ENCODE assay signal across 8 mouse cellular contexts in genomic region chr14:47473891-47474290, GRCm38 (mm10). TPM values are rescaled to one million over a fixed set of nuclear protein-coding genes. Genes with fewer than 3 reads are reported as not detected.
DNase-seq lines count a peak whose midpoint lies in the region; ATAC-seq and TF ChIP-seq lines count a peak whose summit lies in the region.

No protein-coding gene starts in this region.

- 70% methylated on average over 9 of the region's 9 CpGs for WGBS in cerebellum, adult 2 months
- WGBS in neural tube, embryonic 12.5 days = 86% methylated on average over 9 of the region's 9 CpGs
- 70% methylated on average over 9 of the region's 9 CpGs for WGBS in liver, embryonic 12.5 days (ENCODE audit: insufficient replicate concordance)

- TF ChIP-seq CTCF in cerebellum, adult 2 months (IDR thresholded peaks at IDR 0.05; ENCODE audit: borderline replicate concordance, insufficient read depth, low read depth, low read length) = no peak

- H3K27me3 ChIP-seq in cerebellum, adult 2 months (ENCODE audit: control insufficient read depth, insufficient read depth, low read length) = no peaks in the 10 kb centered on the region
- H3K27me3 ChIP-seq in neural tube, embryonic 12.5 days (replicated peaks) = no peaks in the 10 kb centered on the region
- H3K27me3 ChIP-seq in liver, embryonic 12.5 days (replicated peaks) = no peaks in the 10 kb centered on the region

- TF ChIP-seq POLR2A in cerebellum, adult 2 months (IDR thresholded peaks at IDR 0.05; ENCODE audit: borderline replicate concordance, insufficient read depth, low read length) = no peak

- no peaks in the 10 kb centered on the region for H3K36me3 ChIP-seq in neural tube, embryonic 12.5 days
- peaks cover 22% of the 10 kb centered on the region for H3K36me3 ChIP-seq in liver, embryonic 12.5 days

- peaks cover 9% of the 10 kb centered on the region for H3K4me1 ChIP-seq in cerebellum, adult 2 months (ENCODE audit: control insufficient read depth, insufficient read depth, low read length)
- peaks cover 4% of the 10 kb centered on the region; the same call in 1 of the 2 replicates for H3K4me1 ChIP-seq in neural tube, embryonic 12.5 days
- peaks cover 42% of the 10 kb centered on the region for H3K4me1 ChIP-seq in liver, embryonic 12.5 days

- peak in 1 of 2 experiments; percentile 20 for DNase-seq in cerebellum, adult 2 months
- no peak for DNase-seq in cerebellum, adult 11-12 months
- no peak for DNase-seq in neural tube, embryonic 10.5 days (ENCODE audit: extremely low spot score, low spot score)
- no peak for DNase-seq in natural killer cell, adult 2 months (ENCODE audit: low spot score in 2 of 2)
- DNase-seq in frontal cortex, adult 2 months (ENCODE audit: extremely low spot score in 1 of 2, low spot score in 1 of 2) = no peak
- no peak for DNase-seq in urinary bladder, postnatal 25 days (ENCODE audit: low spot score)

- H3K9ac ChIP-seq in neural tube, embryonic 12.5 days = no peak overlapping the region
- H3K9ac ChIP-seq in liver, embryonic 12.5 days = peak overlapping the region; percentile 99

- no peak for ATAC-seq in neural tube, embryonic 12.5 days (ENCODE audit: low FRiP score, low read depth)
- ATAC-seq in liver, embryonic 12.5 days = no peak

- H3K27ac ChIP-seq in cerebellum, adult 2 months (ENCODE audit: insufficient read depth, low read length) = no peak overlapping the region
- no peak overlapping the region for H3K27ac ChIP-seq in neural tube, embryonic 12.5 days
- peak overlapping the region; percentile 98 for H3K27ac ChIP-seq in liver, embryonic 12.5 days

- peak overlapping the region; percentile 74 for H3K4me2 ChIP-seq in neural tube, embryonic 12.5 days (replicated peaks)
- peak overlapping the region; percentile 72 for H3K4me2 ChIP-seq in liver, embryonic 12.5 days

- H3K9me3 ChIP-seq in neural tube, embryonic 12.5 days = no peaks in the 10 kb centered on the region
- H3K9me3 ChIP-seq in liver, embryonic 12.5 days (replicated peaks) = no peaks in the 10 kb centered on the region

- H3K4me3 ChIP-seq in cerebellum, adult 2 months (replicated peaks; ENCODE audit: insufficient read depth, low read depth, low read length) = peak overlapping the region; percentile 37
- H3K4me3 ChIP-seq in neural tube, embryonic 12.5 days = no peak overlapping the region
- H3K4me3 ChIP-seq in liver, embryonic 12.5 days = peak overlapping the region; percentile 98

RNA-seq across cellular contexts. Expression of gene Fbxo34, which starts 23.7 kb away (rescaled TPM):
- 30.7 and 30.8 TPM in 2 replicates for polyA plus RNA-seq in cerebellum, adult 2 months (2012; rRNA removed)
- 24.4 and 25.7 TPM in 2 replicates for polyA plus RNA-seq in neural tube, embryonic 12.5 days (2016; fragmentation: Nextera tagmentation; extraction: Ambion mirVana)
- polyA plus RNA-seq in liver, embryonic 12.5 days (2016; fragmentation: Nextera tagmentation; extraction: Ambion mirVana) = 36.4 and 38.0 TPM in 2 replicates
- 46.4 and 53.0 TPM in 2 replicates for polyA plus RNA-seq in frontal cortex, adult 2 months (2012; rRNA removed)

RNA-seq across cellular contexts. Expression of gene Dlgap5, which starts 55.7 kb away (rescaled TPM):
- polyA plus RNA-seq in cerebellum, adult 2 months (2012; rRNA removed) = 0.22 and 0.31 TPM in 2 replicates
- polyA plus RNA-seq in neural tube, embryonic 12.5 days (2016; fragmentation: Nextera tagmentation; extraction: Ambion mirVana) = 36.1 and 40.0 TPM in 2 replicates
- 68.0 and 73.9 TPM in 2 replicates for polyA plus RNA-seq in liver, embryonic 12.5 days (2016; fragmentation: Nextera tagmentation; extraction: Ambion mirVana)
- 0.61 and 0.76 TPM in 2 replicates for polyA plus RNA-seq in frontal cortex, adult 2 months (2012; rRNA removed)

Comparison
In these comparisons a context has a peak if more than half of its experiments do, and no peak if none do; other contexts are left out.
1. RNA of gene Dlgap5, which starts 55.7 kb away (polyA plus RNA-seq): 68.0 to 73.9 TPM in liver, embryonic 12.5 days and 36.1 to 40.0 TPM in neural tube, embryonic 12.5 days; 0.61 to 0.76 TPM in frontal cortex, adult 2 months and 0.22 to 0.31 TPM in cerebellum, adult 2 months; every median in the first group is over 10 times any median in the second.